Mouse (Mus musculus): ENCODE data around the gene Nrap.

The Nrap gene

DNA sequence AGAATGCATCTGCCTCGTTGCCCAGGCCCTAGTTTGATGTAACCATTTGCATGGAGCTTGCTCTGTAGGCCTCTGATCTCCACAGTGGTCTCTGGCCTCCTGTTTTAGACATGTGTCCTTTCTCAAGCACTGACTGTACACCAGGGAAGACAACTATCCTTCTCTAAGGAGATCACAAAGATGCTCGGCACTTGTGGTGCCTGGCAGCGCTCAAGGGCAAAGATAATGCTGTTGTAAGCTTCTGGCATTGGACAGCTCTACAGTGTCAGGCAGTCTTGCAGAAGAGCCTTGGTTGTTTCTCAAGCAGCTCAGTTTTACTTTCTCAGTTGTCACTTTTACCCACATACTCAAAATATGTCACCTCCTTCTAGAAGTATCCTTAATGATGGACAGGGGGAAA lies 73.3 kb downstream of the Nrap start:
- no peak for DNase-seq (ENCODE audit: low read depth, low spot score)

DNA sequence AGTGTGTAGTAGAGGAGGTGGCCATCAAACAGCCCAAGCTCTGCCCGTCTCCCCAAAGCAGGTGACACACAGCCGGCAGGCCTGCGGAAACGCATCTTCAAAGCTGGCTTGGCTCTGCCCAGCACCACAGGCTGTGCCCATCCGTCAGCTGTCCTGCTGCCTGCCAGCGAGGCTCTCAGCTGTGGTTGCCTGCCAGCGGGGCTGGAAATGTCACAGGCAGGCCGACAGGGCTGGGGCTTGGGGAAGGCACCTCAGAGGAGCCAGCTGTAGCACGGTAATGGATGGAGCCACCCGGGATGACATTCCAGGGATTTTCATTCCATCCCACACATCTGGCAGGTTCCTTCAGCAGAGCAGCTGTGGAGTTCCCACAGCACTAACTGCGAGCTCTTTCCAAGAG lies 89.0 kb downstream of the Nrap start:
- DNase-seq (ENCODE audit: low read depth, low spot score) = no peak

- no peak for DNase-seq (ENCODE audit: low read depth, low spot score)
Measured at GRCm38 (mm10) chr19:56297264-56297663, 92.6 kb downstream of the Nrap start.

GRCm38 (mm10) chr19:56296668-56297067 lies 93.2 kb downstream of the Nrap start:
- DNase-seq (ENCODE audit: low read depth, low spot score) = peak; percentile 21

DNA sequence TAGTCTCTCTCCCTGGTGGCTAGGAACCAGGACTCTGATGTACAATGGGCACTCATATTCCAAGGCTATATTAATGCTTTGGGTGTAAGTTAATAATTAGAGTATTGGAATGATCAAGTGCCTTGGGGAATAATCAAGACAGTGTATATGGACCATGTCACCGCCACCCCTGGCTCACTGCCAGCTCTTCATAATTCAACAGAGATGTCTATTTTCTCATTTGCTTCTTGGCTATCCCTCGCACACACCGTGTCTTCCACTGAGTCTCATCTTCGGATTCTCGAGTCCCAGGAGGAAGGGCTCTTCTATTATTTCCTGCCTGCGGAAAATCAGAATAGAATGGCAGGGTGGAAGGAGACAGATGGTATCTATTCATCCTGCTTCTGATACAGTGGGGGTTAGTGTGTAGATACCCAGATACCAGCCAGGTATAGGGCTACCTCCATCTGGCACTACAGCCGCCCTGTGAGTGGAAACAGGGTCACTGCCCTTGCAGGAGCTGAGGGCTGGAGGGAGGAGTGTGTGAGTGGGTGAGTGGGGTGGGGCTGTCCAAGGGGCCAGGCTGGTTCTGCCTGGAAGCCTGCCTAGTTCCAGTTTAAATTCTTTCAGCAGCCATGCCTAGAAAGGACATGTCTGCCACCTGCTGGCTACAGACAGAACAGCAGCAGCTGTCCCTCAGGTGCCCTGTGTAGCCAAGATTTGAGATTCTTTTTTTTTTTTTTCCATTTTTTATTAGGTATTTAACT lies 95.0 kb downstream of the Nrap start:
- DNase-seq (ENCODE audit: low read depth, low spot score) = peak; percentile 70

DNA sequence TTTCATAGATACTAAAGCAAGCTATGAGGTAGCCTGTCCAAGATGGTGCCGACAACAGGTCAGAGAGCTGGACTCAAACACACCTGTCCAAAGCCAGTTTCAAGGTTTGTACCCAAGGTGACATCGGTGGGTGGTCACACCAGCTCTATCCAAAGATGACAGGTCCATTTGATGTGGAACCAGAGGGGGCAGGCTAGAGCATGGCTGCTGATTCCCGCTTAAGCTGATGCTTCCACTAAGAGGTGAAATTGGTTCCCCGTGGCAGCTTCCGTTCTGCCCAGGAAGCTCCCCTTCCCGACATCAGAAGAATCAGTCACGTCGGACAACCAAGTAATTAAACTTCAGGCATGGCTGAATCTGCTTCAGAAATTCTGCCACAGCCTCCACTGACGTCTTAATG lies 97.5 kb downstream of the Nrap start:
- DNase-seq (ENCODE audit: low read depth, low spot score) = no peak

- no peak for DNase-seq (ENCODE audit: low read depth, low spot score)
Measured at GRCm38 (mm10) chr19:56291898-56292297, 97.9 kb downstream of the Nrap start.

DNA sequence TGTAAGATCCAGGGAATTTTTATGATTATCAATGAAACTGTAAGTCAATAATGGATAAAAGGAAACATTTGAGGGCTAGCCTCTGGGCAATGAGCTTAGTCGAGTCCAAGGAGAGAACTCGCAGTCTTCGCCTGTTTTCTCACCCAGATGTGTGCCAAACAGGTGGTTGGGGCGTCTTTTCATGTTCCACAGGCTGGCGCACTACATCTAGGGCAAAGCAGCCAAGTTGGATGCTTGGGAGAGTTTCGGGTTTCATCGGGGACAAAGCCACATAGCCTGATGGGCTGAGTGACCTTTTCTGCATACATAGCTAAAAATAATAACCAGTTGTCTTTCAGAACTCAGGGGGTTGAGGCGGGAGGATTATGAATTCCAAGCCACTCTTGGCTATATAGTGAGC lies 100.2 kb downstream of the Nrap start:
- DNase-seq (ENCODE audit: low read depth, low spot score) = no peak

DNA sequence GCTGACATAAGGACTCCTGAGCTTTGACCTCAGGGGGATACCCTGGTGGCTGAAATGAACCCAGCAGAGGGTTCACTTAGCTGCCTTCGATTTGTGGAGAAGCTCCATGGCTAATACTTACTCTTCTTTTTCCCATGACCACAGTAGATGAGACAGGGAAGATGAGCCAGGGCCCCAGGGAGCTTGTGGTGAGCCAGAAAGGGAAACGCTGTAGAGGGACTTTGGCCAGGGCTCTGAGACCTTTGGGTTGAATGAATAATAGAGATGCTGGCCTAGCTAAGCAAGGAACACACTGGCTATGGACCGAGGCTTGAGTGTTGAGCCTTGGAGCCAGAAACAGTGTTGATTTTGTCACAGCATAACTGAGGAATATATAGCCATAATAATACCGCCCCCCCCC lies 101.4 kb downstream of the Nrap start:
- no peak for DNase-seq (ENCODE audit: low read depth, low spot score)

- DNase-seq (ENCODE audit: low read depth, low spot score) = no peak
Measured at GRCm38 (mm10) chr19:56287580-56288367, 102.1 kb downstream of the Nrap start.

DNA sequence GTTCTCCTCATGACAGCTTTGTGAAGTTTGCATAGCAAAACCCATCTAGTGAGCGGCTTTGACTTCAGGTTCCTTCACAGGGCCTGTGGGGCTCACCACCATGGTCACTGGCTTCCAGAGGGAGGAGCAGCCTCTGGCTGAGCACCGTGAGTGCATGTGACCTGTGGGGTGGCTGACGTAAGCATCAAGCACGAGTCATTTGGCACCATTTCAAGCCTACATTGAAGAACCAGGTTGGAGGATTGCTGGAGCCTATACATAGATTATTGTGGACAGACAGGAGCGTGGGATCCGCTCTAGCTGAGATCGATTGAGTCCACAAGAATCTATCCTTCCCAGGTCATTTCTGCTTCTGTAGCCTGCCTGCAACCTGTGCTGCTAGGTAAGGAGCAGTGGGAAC lies 103.0 kb downstream of the Nrap start, which contains the start of gene Habp2:
Habp2 (plus strand) TSS at position 272 of the 400 bp plus-strand sequence.
- no peak for DNase-seq (ENCODE audit: low read depth, low spot score)

GRCm38 (mm10) chr19:56285222-56285621 lies 104.6 kb downstream of the Nrap start:
- DNase-seq (ENCODE audit: low read depth, low spot score) = no peak

DNA sequence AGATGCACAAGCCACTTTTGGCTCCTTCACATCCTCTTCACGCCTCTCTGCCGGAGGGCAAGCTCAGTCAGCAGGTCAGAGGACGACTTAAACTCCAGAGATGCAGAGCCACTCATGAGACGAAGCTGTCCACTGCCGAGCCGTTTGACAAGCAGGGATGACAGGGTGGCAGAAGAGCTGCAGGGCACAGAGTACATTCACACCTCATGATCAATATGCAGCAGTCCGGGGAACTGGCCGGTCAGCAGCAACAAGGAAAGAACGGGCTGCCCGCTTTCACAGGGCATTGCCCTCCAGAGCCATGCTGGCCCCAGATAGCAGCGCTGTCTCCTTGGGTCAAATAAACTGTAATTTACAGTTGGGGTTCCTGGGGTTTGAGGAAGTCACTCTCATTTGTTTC lies 111.5 kb downstream of the Nrap start:
- DNase-seq (ENCODE audit: low read depth, low spot score) = no peak

DNA sequence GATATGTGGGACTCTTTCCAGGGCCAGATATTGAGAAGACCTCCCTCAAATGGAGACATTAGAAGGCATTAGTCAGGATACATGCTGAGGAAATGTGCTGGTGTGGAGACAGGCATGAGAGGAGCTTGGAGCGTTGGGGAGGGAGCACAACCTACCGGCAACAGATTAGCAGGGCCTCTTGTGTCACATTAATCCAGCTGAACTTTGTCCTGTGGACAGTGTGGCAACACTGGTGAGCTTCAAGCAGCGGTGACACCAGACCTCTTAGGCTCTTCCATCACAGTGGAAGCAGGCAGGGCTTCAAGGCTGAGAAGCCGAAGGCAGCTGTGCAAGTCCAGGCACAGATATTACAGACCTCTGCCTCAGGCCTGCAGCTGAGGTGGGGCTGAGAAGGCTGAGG lies 111.9 kb downstream of the Nrap start:
- DNase-seq (ENCODE audit: low read depth, low spot score) = no peak

DNA sequence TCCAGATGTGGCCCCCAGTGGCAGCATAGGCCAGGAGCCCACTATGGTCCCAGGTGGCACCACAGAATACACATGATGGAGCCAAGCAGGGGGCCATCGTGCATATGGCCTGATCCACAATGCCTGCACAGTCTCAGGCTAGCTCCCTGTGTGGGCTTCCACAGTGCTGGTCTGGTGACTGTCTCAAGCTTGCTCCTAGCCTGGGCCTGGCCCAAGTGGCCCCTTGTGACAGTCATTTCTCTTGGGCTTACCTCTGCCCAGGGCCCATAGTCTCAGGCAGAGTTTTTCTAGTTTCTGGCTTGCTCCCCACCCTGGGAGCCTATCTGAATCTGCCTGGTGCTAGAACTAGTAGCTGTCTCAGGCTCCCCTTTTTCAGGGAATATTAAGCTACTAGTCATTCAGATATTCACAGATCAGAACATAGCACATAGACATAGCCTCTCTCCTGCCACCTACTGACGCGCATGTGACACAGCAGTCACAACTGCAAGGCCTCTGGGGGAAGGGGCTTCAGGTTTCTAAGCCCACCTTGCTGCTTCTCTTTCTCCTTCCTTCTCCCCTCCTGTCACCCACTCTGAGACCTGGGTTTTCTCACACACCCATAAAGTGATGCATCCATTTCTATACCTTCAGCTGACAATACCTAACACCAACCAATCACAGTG lies 112.6 kb downstream of the Nrap start:
- no peak for DNase-seq (ENCODE audit: low read depth, low spot score)

GRCm38 (mm10) chr19:56272081-56272480 lies 117.8 kb downstream of the Nrap start:
- DNase-seq (ENCODE audit: low read depth, low spot score) = no peak

Measured in CD4-positive, CD25-positive, alpha-beta regulatory T cell, adult 2 months (primary cell).